Mouse (Mus musculus) CH12.LX (cell line): ENCODE results near the gene Rif1. TPM values are rescaled to one million over a fixed set of nuclear protein-coding genes. Genes with fewer than 3 reads are reported as not detected.

Source experiments
- DNase-seq: peaks from one replicate; pipeline ENCODE4 v3.0.0-alpha.2; 2013; ENCODE audit errors: extremely low read depth
- H3K27ac ChIP-seq: 2 replicates; pipeline ENCODE4 v1.5.1; 2012; ENCODE audit warnings: low read depth, mild to moderate bottlenecking, control low read depth, moderate library complexity; ENCODE audit not compliant: insufficient read depth
- H3K27me3 ChIP-seq: replicated peaks from 2 replicates; pipeline ENCODE3; 2012; ENCODE audit warnings: inconsistent platforms
- H3K36me3 ChIP-seq, 2 experiments: replicated peaks in 1 of 2; 2 replicates each; pipeline versions ENCODE3 to v1.6.1; 2012; ENCODE audit warnings: inconsistent platforms in 1 of 2, low read length in 1 of 2, mild to moderate bottlenecking in 1 of 2, mixed read lengths in 1 of 2, moderate library complexity in 1 of 2; ENCODE audit not compliant: control insufficient read depth in 1 of 2, insufficient read depth in 1 of 2
- H3K4me1 ChIP-seq, 2 experiments: 2 replicates each; pipeline ENCODE4 v1.6.1; 2012; ENCODE audit warnings: inconsistent platforms in 1 of 2, moderate library complexity in 1 of 2; ENCODE audit not compliant: insufficient read depth in 2 of 2, control insufficient read depth in 1 of 2
- H3K4me2 ChIP-seq: 2 replicates; pipeline ENCODE4 v1.6.1; 2012; ENCODE audit warnings: low read depth, mild to moderate bottlenecking, control low read depth; ENCODE audit not compliant: poor library complexity, insufficient read depth, severe bottlenecking
- H3K4me3 ChIP-seq, 3 experiments: fragments of 150-350 bp in 1 of 3; sonication (generic) in 1 of 3; replicated peaks in 1 of 3; 2 replicates each; pipeline versions ENCODE3 to v1.5.1; 2011 to 2012; ENCODE audit warnings: low read depth in 2 of 3, low read length in 2 of 3, mild to moderate bottlenecking in 2 of 3, moderate library complexity in 2 of 3, control low read depth in 1 of 3, improper control_type of control experiment in 1 of 3, inconsistent platforms in 1 of 3, mixed read lengths in 1 of 3; ENCODE audit not compliant: poor library complexity in 1 of 3
- H3K79me2 ChIP-seq: replicated peaks from 2 replicates; pipeline ENCODE4 v1.6.1; 2012; ENCODE audit warnings: mild to moderate bottlenecking, moderate library complexity; ENCODE audit not compliant: control insufficient read depth, poor library complexity, insufficient read depth, severe bottlenecking; ENCODE audit errors: extremely low read depth
- H3K9ac ChIP-seq: 2 replicates; pipeline ENCODE4 v1.6.1; 2012; ENCODE audit warnings: low read depth, mild to moderate bottlenecking, control low read depth, moderate library complexity; ENCODE audit not compliant: insufficient read depth
- H3K9me3 ChIP-seq: replicated peaks from 2 replicates; pipeline ENCODE3; 2012; ENCODE audit warnings: low read length, inconsistent platforms, mixed read lengths
- E2F4 ChIP-seq: IDR thresholded peaks from 2 replicates; pipeline ENCODE4 v1.6.1; 2011; ENCODE audit warnings: low read depth, low read length, improper control_type of control experiment; ENCODE audit not compliant: insufficient replicate concordance
- ELF1 ChIP-seq: IDR thresholded peaks from 2 replicates; pipeline ENCODE4 v1.6.1; 2014; ENCODE audit warnings: low read depth, mild to moderate bottlenecking, inconsistent platforms, low read length, improper control_type of control experiment
- EP300 ChIP-seq: IDR thresholded peaks from 2 replicates; pipeline ENCODE4 v1.6.1; 2011; ENCODE audit warnings: low read length, improper control_type of control experiment
- ETS1 ChIP-seq: conservative IDR thresholded peaks from 2 replicates; pipeline ENCODE4 v1.6.1; 2012; ENCODE audit warnings: low read depth, mild to moderate bottlenecking, inconsistent platforms, low read length, improper control_type of control experiment, moderate library complexity
- HCFC1 ChIP-seq: IDR thresholded peaks from 2 replicates; pipeline ENCODE4 v1.6.1; 2012; ENCODE audit warnings: low read depth, mild to moderate bottlenecking, inconsistent platforms, low read length, improper control_type of control experiment
- IRF4 ChIP-seq: IDR thresholded peaks from 2 replicates; pipeline ENCODE4 v1.6.1; 2014; ENCODE audit warnings: low read depth, mild to moderate bottlenecking, inconsistent platforms, low read length, improper control_type of control experiment
- JUND ChIP-seq: conservative IDR thresholded peaks from 2 replicates; pipeline ENCODE4 v1.6.1; 2011; ENCODE audit warnings: low read depth, low read length, improper control_type of control experiment
- KAT2A ChIP-seq: IDR thresholded peaks from 2 replicates; pipeline ENCODE4 v1.6.1; 2012; ENCODE audit warnings: low read length, improper control_type of control experiment, inconsistent platforms; ENCODE audit not compliant: insufficient replicate concordance
- MAFK ChIP-seq: IDR thresholded peaks from 2 replicates; pipeline ENCODE4 v1.6.1; 2011; ENCODE audit warnings: low read length, improper control_type of control experiment; ENCODE audit not compliant: insufficient replicate concordance
- MAZ ChIP-seq: IDR thresholded peaks from 2 replicates; pipeline ENCODE4 v1.6.1; 2012; ENCODE audit warnings: low read depth, mild to moderate bottlenecking, inconsistent platforms, low read length, improper control_type of control experiment, moderate library complexity
- MEF2A ChIP-seq: IDR thresholded peaks from 2 replicates; pipeline ENCODE4 v1.6.1; 2014; ENCODE audit warnings: low read depth, mild to moderate bottlenecking, inconsistent platforms, low read length, improper control_type of control experiment, borderline replicate concordance
- MXI1 ChIP-seq: IDR thresholded peaks from 2 replicates; pipeline ENCODE4 v1.6.1; 2011; ENCODE audit warnings: mild to moderate bottlenecking, low read depth, low read length, improper control_type of control experiment
- NELFE ChIP-seq: IDR thresholded peaks from 2 replicates; pipeline ENCODE4 v1.6.1; 2011; ENCODE audit warnings: low read depth, low read length, improper control_type of control experiment
- POLR2AphosphoS2 ChIP-seq: IDR thresholded peaks from 2 replicates; pipeline ENCODE4 v1.6.1; 2011; ENCODE audit warnings: low read depth, low read length, improper control_type of control experiment
- RAD21 ChIP-seq: IDR thresholded peaks from 2 replicates; pipeline ENCODE4 v1.6.1; 2011; ENCODE audit warnings: low read depth, mild to moderate bottlenecking, low read length, improper control_type of control experiment, moderate library complexity
- RCOR1 ChIP-seq: conservative IDR thresholded peaks from 2 replicates; pipeline ENCODE4 v1.6.1; 2012; ENCODE audit warnings: low read depth, mild to moderate bottlenecking, inconsistent platforms, low read length, improper control_type of control experiment
- SIN3A ChIP-seq: IDR thresholded peaks from 2 replicates; pipeline ENCODE4 v1.6.1; 2012; ENCODE audit warnings: low read length, improper control_type of control experiment, inconsistent platforms
- SMC3 ChIP-seq: IDR thresholded peaks from 2 replicates; pipeline ENCODE4 v1.6.1; 2011; ENCODE audit warnings: low read depth, low read length, improper control_type of control experiment
- TBP ChIP-seq: conservative IDR thresholded peaks from 2 replicates; pipeline ENCODE4 v1.6.1; 2011; ENCODE audit warnings: low read depth, low read length, improper control_type of control experiment
- dilution Hi-C: fragments of 300-500 bp; cut with MboI; formaldehyde crosslinking; loops from 2 replicates; pipeline ENCODE4 v1.14.3; 2020; ENCODE audit warnings: low sequenced_read_pairs; ENCODE audit not compliant: extremely low pct_unique_long_range_greater_than_20kb, extremely low pct_ligation_motif_present
- in situ Hi-C: fragments of 300-500 bp; cut with MboI; formaldehyde crosslinking; loops from 3 replicates; pipeline ENCODE4 v1.14.3; 2019; ENCODE audit warnings: low sequenced_read_pairs, low pct_ligation_motif_present, low pct_unique_long_range_greater_than_20kb, mixed read lengths
- polyA plus RNA-seq: library from polyadenylated mRNA; unstranded; fragments of >175 nt; gene quantifications from 2 replicates; pipeline ENCODE4 v1.2.1, GENCODE M21; 2012; ENCODE audit warnings: low read depth; ENCODE audit not compliant: insufficient read length
- total RNA-seq, 2 experiments: library from RNA; depleted of rRNA; stranded (reverse); fragments of 300-350 nt in 1 of 2; fragments of >200 nt in 1 of 2; gene quantifications; 2 replicates each; pipeline ENCODE4 v1.2.3; 2012 to 2014

The Rif1 gene
- total and polyA plus RNA-seq, 3 experiments = 31.7 to 57.7 (median 33.8) TPM

GRCm38 (mm10) chr2:52053502-52053901 lies 19.1 kb upstream of the Rif1 start:
- H3K36me3 ChIP-seq = no peaks in the 10 kb centered on the region
- no peak overlapping the region for H3K9ac ChIP-seq
- no peak overlapping the region for H3K27ac ChIP-seq
- H3K4me3 ChIP-seq = no peak overlapping the region
- no peak for DNase-seq
- no peaks in the 10 kb centered on the region for H3K79me2 ChIP-seq
- no peak for TF ChIP-seq E2F4
- no peak for TF ChIP-seq SMC3
- in situ Hi-C loops = no loop called here
- dilution Hi-C loops = no loop called here
- no peak overlapping the region for H3K4me2 ChIP-seq
- H3K27me3 ChIP-seq = no peaks in the 10 kb centered on the region
- H3K4me1 ChIP-seq = peaks cover 0 to 4% of the 10 kb centered on the region in 2 experiments; a peak in 2 of 4 replicates
- no peaks in the 10 kb centered on the region for H3K9me3 ChIP-seq

DNA sequence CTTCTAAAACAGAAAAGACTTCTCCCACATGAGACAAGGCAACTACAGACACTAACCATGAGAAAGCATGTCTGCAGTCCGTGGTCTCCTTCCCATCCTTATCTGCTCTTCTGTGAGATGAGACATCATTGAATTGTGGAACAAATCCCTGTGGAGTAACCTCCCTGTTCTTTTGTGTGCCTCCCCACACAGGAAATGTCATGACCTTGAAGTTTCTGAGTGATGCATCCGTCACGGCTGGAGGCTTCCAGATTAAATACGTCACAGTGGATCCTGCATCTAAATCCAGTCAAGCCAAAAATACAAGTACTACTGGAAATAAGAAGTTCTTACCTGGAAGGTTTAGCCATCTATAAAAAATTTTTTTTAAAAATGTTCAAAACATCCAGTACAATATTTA lies 17.0 kb upstream of the Rif1 start:
- H3K27ac ChIP-seq = no peak overlapping the region
- DNase-seq = no peak
- H3K27me3 ChIP-seq = no peaks in the 10 kb centered on the region
- TF ChIP-seq TBP = no peak
- TF ChIP-seq IRF4 = no peak
- TF ChIP-seq ETS1 = no peak
- TF ChIP-seq HCFC1 = no peak
- no peak for TF ChIP-seq KAT2A
- no peak for TF ChIP-seq JUND
- no peak for TF ChIP-seq ELF1
- TF ChIP-seq RAD21 = no peak
- TF ChIP-seq RCOR1 = no peak
- TF ChIP-seq NELFE = no peak
- TF ChIP-seq MEF2A = no peak
- TF ChIP-seq MAZ = no peak
- no peak for TF ChIP-seq EP300
- no peak for TF ChIP-seq POLR2AphosphoS2
- TF ChIP-seq SIN3A = no peak
- no peak for TF ChIP-seq MAFK
- TF ChIP-seq MXI1 = no peak
- peaks cover 0 to 4% of the 10 kb centered on the region in 2 experiments; a peak in 2 of 4 replicates for H3K4me1 ChIP-seq
- in situ Hi-C loops (no loop called here), dilution Hi-C loops (no loop called here)
- no peaks in the 10 kb centered on the region for H3K36me3 ChIP-seq
- H3K4me3 ChIP-seq = no peak overlapping the region
- H3K4me2 ChIP-seq = no peak overlapping the region
- no peaks in the 10 kb centered on the region for H3K79me2 ChIP-seq
- H3K9me3 ChIP-seq = no peaks in the 10 kb centered on the region
- H3K9ac ChIP-seq = no peak overlapping the region
